Mouse (Mus musculus): ENCODE data around the gene Fam228a. TPM values are rescaled to one million over a fixed set of nuclear protein-coding genes. Genes with fewer than 3 reads are reported as not detected.
"Not testable (repeated sequence)": the region's sequence is repeated elsewhere in the genome, so short reads cannot be mapped to it uniquely, and the experiment has no call there.

The Fam228a gene
- polyA plus RNA-seq (2015; fragmentation: Nextera tagmentation; extraction: Ambion mirVana), result 0.61 and 0.89 TPM in 2 replicates

GRCm38 (mm10) chr12:4738031-4738576, at the start of gene Fam228a:
Gene Fam228a (minus strand): TSS chr12:4738430.
- Histone ChIP-seq H3K4me3 (no peak within 1 kb of the TSS), H3K9ac (replicated peaks) (no peak within 1 kb of the TSS), H3K9me3 (no peaks in the 10 kb centered on the region), H3K4me2 (replicated peaks) (no peak within 1 kb of the TSS), H3K36me3 (no peaks in the 10 kb centered on the region), H3K4me1 (no peaks in the 10 kb centered on the region), H3K27ac (replicated peaks) (no peak within 1 kb of the TSS), H3K27me3 (no peaks in the 10 kb centered on the region)
- ATAC-seq (replicated peaks), result no peak
- 84% methylated on average over 18 of the region's 18 CpGs for WGBS

GRCm38 (mm10) chr12:4784466-4784865, 46.2 kb upstream of the Fam228a start:
- Histone ChIP-seq H3K27me3 (no peaks in the 10 kb centered on the region), H3K36me3 (no peaks in the 10 kb centered on the region), H3K9ac (replicated peaks) (no peak overlapping the region), H3K9me3 (no peaks in the 10 kb centered on the region), H3K4me2 (replicated peaks) (no peak overlapping the region), H3K4me1 (no peaks in the 10 kb centered on the region), H3K27ac (replicated peaks) (no peak overlapping the region), H3K4me3 (no peak overlapping the region)
- 76% methylated on average over 2 of the region's 2 CpGs for WGBS
- no peak for ATAC-seq (replicated peaks)

GRCm38 (mm10) chr12:4783598-4783997, 45.4 kb upstream of the Fam228a start:
- ATAC-seq (replicated peaks), result no peak
- Histone ChIP-seq H3K4me1 (no peaks in the 10 kb centered on the region), H3K4me2 (replicated peaks) (no peak overlapping the region), H3K36me3 (no peaks in the 10 kb centered on the region), H3K27me3 (no peaks in the 10 kb centered on the region), H3K27ac (replicated peaks) (no peak overlapping the region), H3K9me3 (no peaks in the 10 kb centered on the region), H3K4me3 (no peak overlapping the region), H3K9ac (replicated peaks) (no peak overlapping the region)
- WGBS, result 68% methylated on average over 5 of the region's 5 CpGs

- not testable (repeated sequence) for ATAC-seq (replicated peaks); H3K4me2 ChIP-seq (replicated peaks); H3K27me3 ChIP-seq; H3K27ac ChIP-seq (replicated peaks); H3K4me3 ChIP-seq; H3K4me1 ChIP-seq; H3K9me3 ChIP-seq; H3K36me3 ChIP-seq; H3K9ac ChIP-seq (replicated peaks)
- 91% methylated on average over 9 of the region's 9 CpGs for WGBS
Observed at GRCm38 (mm10) chr12:4781725-4782404, 43.6 kb upstream of the Fam228a start.

- no peak overlapping the region for H3K27ac ChIP-seq (replicated peaks)
Observed at GRCm38 (mm10) chr12:4781270-4781669, 43.0 kb upstream of the Fam228a start.

GRCm38 (mm10) chr12:4780245-4780644, 42.0 kb upstream of the Fam228a start:
- no peak for ATAC-seq (replicated peaks)
- H3K4me2 ChIP-seq (replicated peaks), result no peak overlapping the region
- H3K4me1 ChIP-seq, result no peaks in the 10 kb centered on the region
- H3K9me3 ChIP-seq, result no peaks in the 10 kb centered on the region
- H3K9ac ChIP-seq (replicated peaks), result no peak overlapping the region
- no peaks in the 10 kb centered on the region for H3K27me3 ChIP-seq
- H3K27ac ChIP-seq (replicated peaks), result no peak overlapping the region
- H3K36me3 ChIP-seq, result no peaks in the 10 kb centered on the region
- WGBS, result 77% methylated on average over 2 of the region's 2 CpGs
- H3K4me3 ChIP-seq, result no peak overlapping the region

More at GRCm38 (mm10) chr12:4781270-4781669, 43.0 kb upstream of the Fam228a start:
- no peaks in the 10 kb centered on the region for H3K36me3 ChIP-seq
- WGBS, result 85% methylated on average over 1 of the region's 1 CpGs
- H3K4me2 ChIP-seq (replicated peaks), result no peak overlapping the region
- no peaks in the 10 kb centered on the region for H3K9me3 ChIP-seq
- no peak for ATAC-seq (replicated peaks)
- H3K4me1 ChIP-seq, result no peaks in the 10 kb centered on the region
- H3K27me3 ChIP-seq, result no peaks in the 10 kb centered on the region
- no peak overlapping the region for H3K9ac ChIP-seq (replicated peaks)
- H3K4me3 ChIP-seq, result no peak overlapping the region

GRCm38 (mm10) chr12:4777734-4778133, 39.5 kb upstream of the Fam228a start:
- H3K27me3 ChIP-seq, result no peaks in the 10 kb centered on the region
- H3K4me3 ChIP-seq, result no peak overlapping the region
- no peaks in the 10 kb centered on the region for H3K36me3 ChIP-seq
- WGBS, result 88% methylated on average over 6 of the region's 6 CpGs
- ATAC-seq (replicated peaks), result no peak
- H3K9ac ChIP-seq (replicated peaks), result no peak overlapping the region
- no peaks in the 10 kb centered on the region for H3K4me1 ChIP-seq
- H3K4me2 ChIP-seq (replicated peaks), result no peak overlapping the region
- no peaks in the 10 kb centered on the region for H3K9me3 ChIP-seq
- H3K27ac ChIP-seq (replicated peaks), result no peak overlapping the region

GRCm38 (mm10) chr12:4775588-4775949, 37.3 kb upstream of the Fam228a start:
- no peaks in the 10 kb centered on the region for H3K9me3 ChIP-seq
- no peak overlapping the region for H3K27ac ChIP-seq (replicated peaks)
- H3K9ac ChIP-seq (replicated peaks), result no peak overlapping the region
- no peak overlapping the region for H3K4me2 ChIP-seq (replicated peaks)
- no peaks in the 10 kb centered on the region for H3K36me3 ChIP-seq
- H3K4me3 ChIP-seq, result no peak overlapping the region
- ATAC-seq (replicated peaks), result no peak
- no peaks in the 10 kb centered on the region for H3K4me1 ChIP-seq
- H3K27me3 ChIP-seq, result no peaks in the 10 kb centered on the region
- WGBS, result 86% methylated on average over 9 of the region's 9 CpGs

GRCm38 (mm10) chr12:4774895-4775587, 36.8 kb upstream of the Fam228a start:
- Histone ChIP-seq H3K4me1 (no peaks in the 10 kb centered on the region), H3K4me3 (no peak overlapping the region), H3K27me3 (no peaks in the 10 kb centered on the region), H3K27ac (replicated peaks) (no peak overlapping the region), H3K4me2 (replicated peaks) (no peak overlapping the region), H3K36me3 (no peaks in the 10 kb centered on the region), H3K9me3 (no peaks in the 10 kb centered on the region), H3K9ac (replicated peaks) (no peak overlapping the region)
- WGBS, result 91% methylated on average over 8 of the region's 8 CpGs
- no peak for ATAC-seq (replicated peaks)

- 17% methylated on average over 13 of the region's 13 CpGs for WGBS
- H3K4me2 ChIP-seq (replicated peaks), result peak overlapping the region; percentile 67
- peak overlapping the region; percentile 98 for H3K27ac ChIP-seq (replicated peaks)
- H3K4me1 ChIP-seq, result peaks cover 9% of the 10 kb centered on the region
- no peaks in the 10 kb centered on the region for H3K27me3 ChIP-seq
- ATAC-seq (replicated peaks), result no peak; the same call in 1 of the 2 replicates
- no peaks in the 10 kb centered on the region for H3K9me3 ChIP-seq
- H3K4me3 ChIP-seq, result peak overlapping the region; percentile 64
- H3K9ac ChIP-seq (replicated peaks), result peak overlapping the region; percentile 90
- H3K36me3 ChIP-seq, result no peaks in the 10 kb centered on the region
Observed at GRCm38 (mm10) chr12:4769333-4769723, 31.1 kb upstream of the Fam228a start.

- Histone ChIP-seq H3K36me3 (no peaks in the 10 kb centered on the region), H3K27me3 (no peaks in the 10 kb centered on the region), H3K27ac (replicated peaks) (peak within 1 kb of the TSS; percentile 98), H3K4me3 (peak within 1 kb of the TSS; percentile 64), H3K9ac (replicated peaks) (peak within 1 kb of the TSS; percentile 90), H3K4me1 (peaks cover 9% of the 10 kb centered on the region), H3K4me2 (replicated peaks) (peak within 1 kb of the TSS; percentile 67), H3K9me3 (no peaks in the 10 kb centered on the region)
- under 1% methylated on average over 61 of the region's 61 CpGs for WGBS
- peak; percentile 100 for ATAC-seq (replicated peaks)
Observed at GRCm38 (mm10) chr12:4768492-4769332, 30.5 kb upstream of the Fam228a start, which contains the start of the genes Pfn4 and Fam228b. Gene Pfn4 (plus strand): TSS chr12:4769022. Gene Fam228b (minus strand): TSS chr12:4769267.

GRCm38 (mm10) chr12:4757060-4757459, 18.8 kb upstream of the Fam228a start:
- Histone ChIP-seq H3K9me3 (no peaks in the 10 kb centered on the region), H3K9ac (replicated peaks) (no peak overlapping the region)
- no peak for ATAC-seq (replicated peaks)

More at GRCm38 (mm10) chr12:4757060-4757459, 18.8 kb upstream of the Fam228a start:
- Histone ChIP-seq H3K4me3 (no peak overlapping the region), H3K27ac (replicated peaks) (no peak overlapping the region), H3K27me3 (no peaks in the 10 kb centered on the region), H3K36me3 (no peaks in the 10 kb centered on the region), H3K4me2 (replicated peaks) (no peak overlapping the region), H3K4me1 (no peaks in the 10 kb centered on the region)
- 89% methylated on average over 1 of the region's 1 CpGs for WGBS
